Mouse (Mus musculus): ENCODE measurements around the gene Smagp.

GRCm38 (mm10) chr15:100611951-100612350, 24.8 kb downstream of the Smagp start:
- TF ChIP-seq POLR2A (IDR thresholded peaks at IDR 0.05; ENCODE audit: low read depth, low read length) (no peak), CTCF (conservative IDR thresholded peaks at IDR 0.05; ENCODE audit: insufficient read depth, insufficient read length, low read depth, low read length) (no peak)
